Mouse (Mus musculus): ENCODE measurements around the gene Aox3. TPM values are rescaled to one million over a fixed set of nuclear protein-coding genes. Genes with fewer than 3 reads are reported as not detected.
A peak's percentile ranks its signal among the peaks of the same experiment; 100 is the strongest.

Aox3 gene
- polyA plus RNA-seq (2012; rRNA removed), result 10.7 and 11.1 TPM in 2 replicates

GRCm38 (mm10) chr1:58112880-58113279 is at the start of gene Aox3:
Gene Aox3 (plus strand): TSS chr1:58113130.
- DNase-seq (ENCODE audit: low spot score), result peak; percentile 47

- DNase-seq (ENCODE audit: low spot score), result no peak
These were observed 47.8 kb upstream of the Aox3 start for GRCm38 (mm10) chr1:58065151-58065550.

GRCm38 (mm10) chr1:58065606-58066005 is 47.3 kb upstream of the Aox3 start:
- no peak for DNase-seq (ENCODE audit: low spot score)

- no peak for DNase-seq (ENCODE audit: low spot score)
These were observed 43.7 kb upstream of the Aox3 start for GRCm38 (mm10) chr1:58069181-58069580.

GRCm38 (mm10) chr1:58070091-58070490 is 42.8 kb upstream of the Aox3 start:
- DNase-seq (ENCODE audit: low spot score), result no peak

GRCm38 (mm10) chr1:58071006-58071405 is 41.9 kb upstream of the Aox3 start:
- no peak for DNase-seq (ENCODE audit: low spot score)

GRCm38 (mm10) chr1:58071509-58071908 is 41.4 kb upstream of the Aox3 start:
- DNase-seq (ENCODE audit: low spot score), result no peak

GRCm38 (mm10) chr1:58072416-58072815 is 40.5 kb upstream of the Aox3 start:
- DNase-seq (ENCODE audit: low spot score), result no peak

- no peak for DNase-seq (ENCODE audit: low spot score)
These were observed 39.8 kb upstream of the Aox3 start for GRCm38 (mm10) chr1:58072991-58073730.

- DNase-seq (ENCODE audit: low spot score), result no peak
These were observed 38.7 kb upstream of the Aox3 start for GRCm38 (mm10) chr1:58074266-58074665.

- no peak for DNase-seq (ENCODE audit: low spot score)
These were observed 35.0 kb upstream of the Aox3 start for GRCm38 (mm10) chr1:58077882-58078281.

GRCm38 (mm10) chr1:58078390-58078789 is 34.5 kb upstream of the Aox3 start:
- DNase-seq (ENCODE audit: low spot score), result no peak

GRCm38 (mm10) chr1:58079689-58080088 is 33.2 kb upstream of the Aox3 start:
- no peak for DNase-seq (ENCODE audit: low spot score)

GRCm38 (mm10) chr1:58080446-58080845 is 32.5 kb upstream of the Aox3 start:
- no peak for DNase-seq (ENCODE audit: low spot score)

- no peak for DNase-seq (ENCODE audit: low spot score)
These were observed 31.6 kb upstream of the Aox3 start for GRCm38 (mm10) chr1:58081356-58081755.

- DNase-seq (ENCODE audit: low spot score), result no peak
These were observed 23.6 kb upstream of the Aox3 start for GRCm38 (mm10) chr1:58089316-58089715.

- DNase-seq (ENCODE audit: low spot score), result no peak
These were observed 22.7 kb upstream of the Aox3 start for GRCm38 (mm10) chr1:58090191-58090590.

- no peak for DNase-seq (ENCODE audit: low spot score)
These were observed 21.7 kb upstream of the Aox3 start for GRCm38 (mm10) chr1:58091213-58091612.

- no peak for DNase-seq (ENCODE audit: low spot score)
These were observed 20.9 kb upstream of the Aox3 start for GRCm38 (mm10) chr1:58091992-58092560.

- DNase-seq (ENCODE audit: low spot score), result no peak
These were observed 15.6 kb upstream of the Aox3 start for GRCm38 (mm10) chr1:58097338-58097737.

- DNase-seq (ENCODE audit: low spot score), result no peak
These were observed 13.8 kb upstream of the Aox3 start for GRCm38 (mm10) chr1:58099119-58099518.

- DNase-seq (ENCODE audit: low spot score), result no peak
These were observed 11.3 kb upstream of the Aox3 start for GRCm38 (mm10) chr1:58101531-58102146.

- no peak for DNase-seq (ENCODE audit: low spot score)
These were observed 10.4 kb upstream of the Aox3 start for GRCm38 (mm10) chr1:58102494-58102893.
